Mouse (Mus musculus): ENCODE measurements around the gene Osbpl8.
"Not testable (repeated sequence)": the region's sequence is repeated elsewhere in the genome, so short reads cannot be mapped to it uniquely, and the experiment has no call there.

- TF ChIP-seq CTCF (IDR thresholded peaks at IDR 0.05; ENCODE audit: control insufficient read depth, insufficient read depth, low read length); POLR2A (IDR thresholded peaks at IDR 0.05; ENCODE audit: borderline replicate concordance, control insufficient read depth, low read depth, low read length): not testable (repeated sequence)
Measured at GRCm38 (mm10) chr10:111232237-111232636, 67.7 kb downstream of the Osbpl8 start.

Data from bone marrow, adult 2 months (tissue).